Mouse (Mus musculus) neural tube, embryonic 13.5 days (tissue): ENCODE measurements around the gene Ropn1l. TPM values are rescaled to one million over a fixed set of nuclear protein-coding genes. Genes with fewer than 3 reads are reported as not detected.

Experiments used
- ATAC-seq: fragments of 200-750 bp; cut with Nextera tagmentation; 2 replicates; pipeline ENCODE4 v1.8.0; 2017; ENCODE audit warnings: low read depth, mild to moderate bottlenecking, moderate TSS enrichment, moderate library complexity
- H3K27ac ChIP-seq: fragments of 300-500 bp; sonication (generic); replicated peaks from 2 replicates; pipeline ENCODE4 v1.5.1; 2015; ENCODE audit warnings: moderate library complexity, mild to moderate bottlenecking, inconsistent platforms
- H3K27me3 ChIP-seq: fragments of 300-500 bp; sonication (generic); 2 replicates; pipeline ENCODE4 v1.6.1; 2015; ENCODE audit warnings: mild to moderate bottlenecking, inconsistent platforms
- H3K36me3 ChIP-seq: fragments of 300-500 bp; sonication (generic); 2 replicates; pipeline ENCODE4 v1.6.1; 2015; ENCODE audit warnings: mild to moderate bottlenecking, inconsistent platforms
- H3K4me1 ChIP-seq: fragments of 300-500 bp; sonication (generic); replicated peaks from 2 replicates; pipeline ENCODE4 v1.6.1; 2015; ENCODE audit warnings: inconsistent platforms
- H3K4me2 ChIP-seq: fragments of 300-500 bp; sonication (generic); 2 replicates; pipeline ENCODE4 v1.6.1; 2015; ENCODE audit warnings: inconsistent platforms, mild to moderate bottlenecking, moderate library complexity
- H3K4me3 ChIP-seq: fragments of 300-500 bp; sonication (generic); 2 replicates; pipeline ENCODE4 v1.5.1; 2015; ENCODE audit warnings: mild to moderate bottlenecking, inconsistent platforms
- H3K9ac ChIP-seq: fragments of 300-500 bp; sonication (generic); 2 replicates; pipeline ENCODE4 v1.6.1; 2015; ENCODE audit warnings: moderate library complexity, mild to moderate bottlenecking, inconsistent platforms
- H3K9me3 ChIP-seq: fragments of 300-500 bp; sonication (generic); 2 replicates; pipeline ENCODE4 v1.6.1; 2016; ENCODE audit warnings: inconsistent platforms
- WGBS: fragments of 180-500 bp; shearing (Covaris S2); methylation state at CpG from one replicate; pipeline ENCODE4 v1.1.7; 2015; 5-methylcytosine and 5-hydroxymethylcytosine counted together
- polyA plus RNA-seq: library from polyadenylated mRNA; unstranded; fragments of >200 nt; fragmentation: Nextera tagmentation; extraction: Ambion mirVana; gene quantifications from 2 replicates; pipeline ENCODE4 v1.2.1, GENCODE M21; 2015

Gene Ropn1l
- polyA plus RNA-seq, 1 experiment from 2014 or later: 1.5 TPM

- 92% methylated on average over 5 of the region's 5 CpGs for WGBS
- Histone ChIP-seq H3K4me3 (no peak overlapping the region), H3K4me2 (no peak overlapping the region), H3K9me3 (no peaks in the 10 kb centered on the region), H3K4me1 (no peaks in the 10 kb centered on the region), H3K9ac (no peak overlapping the region), H3K27me3 (no peaks in the 10 kb centered on the region), H3K27ac (no peak overlapping the region), H3K36me3 (peaks cover 83% of the 10 kb centered on the region)
- no peak for ATAC-seq
These were observed 12.8 kb upstream of the Ropn1l start for GRCm38 (mm10) chr15:31466295-31466694.

DNA sequence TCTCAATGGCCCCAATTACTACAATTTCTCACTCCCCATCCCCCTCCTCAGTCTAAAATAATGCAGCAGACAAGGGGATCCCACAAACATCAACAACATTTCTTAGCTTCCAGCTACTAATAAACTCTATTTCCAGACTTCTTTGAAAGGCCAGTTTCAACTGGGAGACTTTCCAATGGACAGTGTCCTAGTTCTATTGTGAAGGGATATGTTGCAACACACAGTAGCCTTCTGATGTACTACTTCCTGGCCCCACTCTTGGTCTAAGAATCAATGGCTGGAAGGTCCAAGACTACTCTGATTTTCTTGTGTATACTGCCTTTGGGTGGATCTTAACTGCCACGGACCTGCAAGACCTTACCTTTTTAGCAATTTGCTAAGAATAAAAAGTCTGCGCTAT, 12.3 kb upstream of the Ropn1l start:
- H3K4me3 ChIP-seq: no peak overlapping the region
- 94% methylated on average over 2 of the region's 2 CpGs for WGBS
- no peaks in the 10 kb centered on the region for H3K9me3 ChIP-seq
- peaks cover 87% of the 10 kb centered on the region for H3K36me3 ChIP-seq
- H3K27me3 ChIP-seq: no peaks in the 10 kb centered on the region
- H3K4me2 ChIP-seq: no peak overlapping the region
- no peak overlapping the region for H3K27ac ChIP-seq
- no peaks in the 10 kb centered on the region for H3K4me1 ChIP-seq
- H3K9ac ChIP-seq: no peak overlapping the region
- no peak for ATAC-seq

DNA sequence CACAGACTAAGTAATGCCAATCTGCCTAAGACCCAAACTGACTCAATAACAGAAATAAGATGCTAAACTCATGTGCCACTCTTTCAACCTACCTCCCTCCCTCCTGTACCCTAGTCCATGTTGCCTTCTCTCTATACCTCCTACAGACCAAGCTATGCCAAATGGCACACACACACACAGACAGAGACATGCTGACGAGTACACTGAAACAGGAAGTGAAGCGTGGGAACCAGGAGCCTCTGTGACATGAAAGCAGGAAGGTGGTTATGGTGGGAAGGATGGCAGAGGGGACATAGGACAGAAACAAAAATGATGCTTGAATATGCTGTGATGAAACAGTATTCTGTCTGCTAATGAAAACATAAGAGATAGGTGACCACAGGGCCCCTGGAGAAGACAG, 7.0 kb upstream of the Ropn1l start:
- WGBS: 90% methylated on average over 2 of the region's 2 CpGs
- H3K27ac ChIP-seq: no peak overlapping the region
- H3K4me3 ChIP-seq: no peak overlapping the region
- no peak overlapping the region for H3K9ac ChIP-seq
- H3K9me3 ChIP-seq: no peaks in the 10 kb centered on the region
- no peak for ATAC-seq
- H3K4me2 ChIP-seq: no peak overlapping the region
- no peaks in the 10 kb centered on the region for H3K27me3 ChIP-seq
- H3K36me3 ChIP-seq: peaks cover 85% of the 10 kb centered on the region
- no peaks in the 10 kb centered on the region for H3K4me1 ChIP-seq

- H3K4me2 ChIP-seq: no peak overlapping the region
- ATAC-seq: no peak
- no peaks in the 10 kb centered on the region for H3K27me3 ChIP-seq
- H3K9me3 ChIP-seq: no peaks in the 10 kb centered on the region
- 94% methylated on average over 7 of the region's 7 CpGs for WGBS
- peaks cover 60% of the 10 kb centered on the region for H3K36me3 ChIP-seq
- no peak overlapping the region for H3K4me3 ChIP-seq
- H3K9ac ChIP-seq: no peak overlapping the region
- no peaks in the 10 kb centered on the region for H3K4me1 ChIP-seq
- H3K27ac ChIP-seq: no peak overlapping the region
These were observed 4.5 kb upstream of the Ropn1l start for GRCm38 (mm10) chr15:31458081-31458480.

GRCm38 (mm10) chr15:31456381-31456780, 2.8 kb upstream of the Ropn1l start:
- 87% methylated on average over 5 of the region's 5 CpGs for WGBS

DNA sequence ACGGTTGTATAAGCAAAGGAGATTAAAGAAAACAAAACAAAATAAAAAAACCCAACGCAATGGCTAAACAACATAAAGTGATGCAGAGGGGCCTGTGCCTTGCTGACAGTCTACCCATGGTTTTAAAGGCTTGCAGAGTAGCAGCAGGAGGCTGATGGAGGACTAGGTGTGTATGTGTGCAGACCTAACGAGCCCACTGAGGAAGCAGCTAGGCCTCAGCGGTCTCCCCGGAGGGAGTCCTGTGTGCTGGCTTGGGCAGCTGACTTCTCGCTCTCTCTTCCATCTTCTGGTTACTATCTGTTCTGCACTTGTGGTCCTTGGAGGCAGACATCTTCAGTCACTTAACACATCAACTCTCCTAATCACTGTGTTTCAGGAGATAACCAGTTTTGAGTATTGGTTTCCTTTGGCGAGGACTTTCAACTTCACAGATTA, 1.3 kb upstream of the Ropn1l start:
- peaks cover 28% of the 10 kb centered on the region for H3K36me3 ChIP-seq
- no peaks in the 10 kb centered on the region for H3K9me3 ChIP-seq
- H3K4me2 ChIP-seq: no peak overlapping the region
- H3K9ac ChIP-seq: no peak overlapping the region
- H3K4me3 ChIP-seq: no peak overlapping the region
- H3K4me1 ChIP-seq: 0 out of 2 replicates have a peak, but pooled peaks cover 6% of the 10 kb centered on the region
- no peak overlapping the region for H3K27ac ChIP-seq
- 85% methylated on average over 7 of the region's 7 CpGs for WGBS
- H3K27me3 ChIP-seq: no peaks in the 10 kb centered on the region
- no peak for ATAC-seq

More at GRCm38 (mm10) chr15:31456381-31456780, 2.8 kb upstream of the Ropn1l start:
- no peaks in the 10 kb centered on the region for H3K27me3 ChIP-seq
- H3K9ac ChIP-seq: no peak overlapping the region
- no peak overlapping the region for H3K4me2 ChIP-seq
- H3K4me1 ChIP-seq: 0 out of 2 replicates have a peak, but pooled peaks cover 6% of the 10 kb centered on the region
- no peak overlapping the region for H3K27ac ChIP-seq
- no peak overlapping the region for H3K4me3 ChIP-seq
- H3K36me3 ChIP-seq: peaks cover 43% of the 10 kb centered on the region
- H3K9me3 ChIP-seq: no peaks in the 10 kb centered on the region
- ATAC-seq: no peak

GRCm38 (mm10) chr15:31454096-31454860, 741 bp upstream of the Ropn1l start:
- 55% methylated on average over 10 of the region's 10 CpGs for WGBS
- Histone ChIP-seq H3K9me3 (no peaks in the 10 kb centered on the region), H3K9ac (no peak overlapping the region; the same call in 1 of the 2 replicates), H3K4me2 (peak overlapping the region; percentile 73), H3K27ac (peak overlapping the region; percentile 75; the same call in 1 of the 2 replicates), H3K4me3 (peak overlapping the region; percentile 61), H3K27me3 (no peaks in the 10 kb centered on the region), H3K4me1 (0 out of 2 replicates have a peak, but pooled peaks cover 6% of the 10 kb centered on the region), H3K36me3 (peaks cover 22% of the 10 kb centered on the region)
- no peak for ATAC-seq

DNA sequence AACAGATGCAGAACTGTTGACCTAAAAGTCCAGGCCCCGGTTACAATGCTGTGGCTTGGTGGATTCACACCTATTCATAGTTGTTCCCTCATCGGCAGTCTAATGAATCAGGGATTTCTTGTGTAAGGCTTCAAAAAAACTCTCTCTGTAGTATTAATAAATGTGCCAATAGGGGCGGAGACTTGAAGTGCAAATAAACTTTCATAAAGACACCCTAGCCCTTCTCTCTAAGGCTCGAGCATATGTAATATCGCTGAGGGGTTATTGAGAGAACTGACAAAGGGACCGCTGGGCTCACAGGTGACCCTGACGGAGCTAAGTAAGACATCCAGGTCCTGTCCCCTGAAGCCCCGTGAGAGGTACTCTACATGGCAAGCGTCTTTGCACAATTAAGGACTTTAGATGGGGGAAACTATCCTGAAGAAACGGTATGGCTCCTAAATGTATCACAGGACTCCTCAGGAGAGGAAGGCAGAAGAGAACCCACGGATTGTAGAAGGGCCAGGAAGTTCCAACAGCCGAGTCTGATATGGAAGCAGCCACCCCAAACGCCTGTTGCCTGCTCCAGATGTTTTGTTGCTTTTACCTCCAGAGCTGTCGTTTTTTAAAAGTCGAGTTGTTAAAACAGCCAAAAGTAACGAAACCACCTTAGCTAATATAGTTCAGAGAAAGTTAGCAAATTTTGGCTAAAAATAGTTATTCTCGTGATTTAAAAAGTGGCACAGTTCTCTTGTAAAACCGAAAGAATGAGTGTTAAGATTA, 1.0 kb downstream of the Ropn1l start:
- Histone ChIP-seq H3K27ac (no peak overlapping the region), H3K9me3 (no peaks in the 10 kb centered on the region), H3K4me3 (peak overlapping the region; percentile 61), H3K36me3 (peaks cover 6% of the 10 kb centered on the region; the same call in 1 of the 2 replicates), H3K9ac (0 out of 2 replicates have a peak overlapping the region, but pooled peaks have one; percentile 79), H3K4me2 (peak overlapping the region; percentile 73), H3K4me1 (0 out of 2 replicates have a peak, but pooled peaks cover 6% of the 10 kb centered on the region), H3K27me3 (0 out of 2 replicates have a peak, but pooled peaks cover 3% of the 10 kb centered on the region)
- no peak for ATAC-seq
- WGBS: 55% methylated on average over 18 of the region's 18 CpGs

DNA sequence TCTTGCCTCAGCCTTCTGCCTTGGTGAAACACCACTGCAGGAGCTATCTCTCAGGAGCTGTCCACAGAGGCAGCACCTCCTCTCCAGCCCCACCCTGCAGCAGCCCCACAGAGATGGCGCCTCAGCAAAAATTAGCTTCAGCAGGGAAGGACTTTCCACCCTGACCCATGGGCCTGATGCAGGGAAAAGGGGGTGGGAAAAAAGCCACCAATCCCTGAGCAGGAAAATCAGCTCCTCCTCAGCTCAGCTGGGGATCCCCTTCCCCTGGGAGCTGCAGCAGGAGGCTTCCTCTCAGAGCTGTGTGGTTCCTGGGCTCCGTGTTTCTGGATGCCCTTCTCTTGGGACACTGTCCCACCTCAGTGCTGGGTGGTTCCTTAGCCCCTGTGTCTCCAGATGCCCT, 3.8 kb downstream of the Ropn1l start:
- no peak overlapping the region for H3K27ac ChIP-seq
- no peaks in the 10 kb centered on the region for H3K36me3 ChIP-seq
- no peak overlapping the region for H3K9ac ChIP-seq
- H3K4me3 ChIP-seq: no peak overlapping the region
- H3K4me1 ChIP-seq: 0 out of 2 replicates have a peak, but pooled peaks cover 6% of the 10 kb centered on the region
- WGBS: 10% methylated on average over 2 of the region's 2 CpGs
- 0 out of 2 replicates have a peak, but pooled peaks cover 3% of the 10 kb centered on the region for H3K27me3 ChIP-seq
- no peak for ATAC-seq
- no peaks in the 10 kb centered on the region for H3K9me3 ChIP-seq
- no peak overlapping the region for H3K4me2 ChIP-seq

DNA sequence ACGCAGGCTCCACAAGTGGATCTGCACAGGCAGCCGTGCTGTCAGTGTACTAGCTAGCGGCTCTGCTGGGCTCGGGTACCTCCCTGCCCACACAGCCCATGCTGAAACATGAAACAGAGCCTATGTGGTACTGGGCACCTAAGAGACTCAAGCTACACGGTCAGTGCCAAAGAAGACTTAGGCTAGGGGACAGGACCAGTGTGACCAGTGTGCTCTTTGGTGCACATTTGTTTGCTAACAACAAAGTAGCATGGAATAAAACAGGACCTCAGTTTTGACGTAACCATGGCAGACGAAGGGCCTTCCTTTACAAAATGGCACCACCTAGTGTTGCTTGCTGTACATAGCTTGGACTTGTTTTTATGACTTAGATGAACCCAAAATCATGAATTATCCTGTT, 6.4 kb downstream of the Ropn1l start:
- no peaks in the 10 kb centered on the region for H3K36me3 ChIP-seq
- ATAC-seq: peak; percentile 63
- H3K27ac ChIP-seq: no peak overlapping the region
- no peak overlapping the region for H3K4me2 ChIP-seq
- H3K9me3 ChIP-seq: no peaks in the 10 kb centered on the region
- no peak overlapping the region for H3K9ac ChIP-seq
- 0 out of 2 replicates have a peak, but pooled peaks cover 3% of the 10 kb centered on the region for H3K27me3 ChIP-seq
- no peak overlapping the region for H3K4me3 ChIP-seq
- WGBS: 51% methylated on average over 7 of the region's 7 CpGs
- no peaks in the 10 kb centered on the region for H3K4me1 ChIP-seq

DNA sequence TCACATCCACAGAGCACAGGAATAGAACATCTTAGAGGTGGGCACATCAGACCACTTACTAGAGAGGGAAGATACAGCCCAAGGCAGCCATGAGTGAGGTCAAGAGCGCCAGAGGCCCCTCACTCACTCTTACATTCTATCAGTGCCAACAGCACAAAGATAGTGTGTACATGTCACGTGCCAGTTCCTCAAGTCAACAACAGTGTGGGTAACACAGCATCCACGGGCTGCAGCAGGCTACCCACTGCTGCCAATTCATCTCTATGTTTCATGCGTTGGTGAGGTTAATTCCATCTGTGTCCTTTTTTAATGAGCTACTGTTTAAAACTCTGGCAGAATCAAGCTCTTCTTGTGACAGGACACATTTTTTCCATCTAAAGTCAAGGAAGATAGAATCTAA, 10.8 kb downstream of the Ropn1l start:
- no peak for ATAC-seq

DNA sequence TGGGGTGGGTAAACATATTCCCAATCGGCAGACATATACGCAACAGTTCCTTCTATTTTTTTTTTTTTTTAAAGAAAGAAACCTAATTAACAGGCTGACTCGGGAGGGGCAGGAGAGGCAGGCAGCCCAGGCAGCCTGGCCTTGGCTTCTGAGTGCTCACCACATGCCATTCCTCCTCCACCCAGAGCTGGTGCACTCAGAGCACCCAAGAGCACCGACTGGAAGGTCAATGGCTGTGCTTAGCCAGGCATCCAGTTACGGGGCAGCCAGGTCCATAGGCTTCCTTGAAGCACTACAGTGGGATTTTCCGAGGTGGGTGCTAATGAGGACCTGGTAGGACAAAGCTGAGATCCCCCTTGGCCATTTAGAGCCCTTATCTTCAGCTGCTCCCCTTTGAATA, 11.5 kb downstream of the Ropn1l start:
- Histone ChIP-seq H3K4me2 (no peak overlapping the region), H3K36me3 (no peaks in the 10 kb centered on the region), H3K27ac (no peak overlapping the region), H3K9ac (no peak overlapping the region), H3K4me3 (no peak overlapping the region), H3K27me3 (no peaks in the 10 kb centered on the region), H3K4me1 (no peaks in the 10 kb centered on the region), H3K9me3 (no peaks in the 10 kb centered on the region)
- ATAC-seq: no peak
- WGBS: 81% methylated on average over 6 of the region's 6 CpGs

More for the DNA sequence above, 10.8 kb downstream of the Ropn1l start:
- Histone ChIP-seq H3K9me3 (no peaks in the 10 kb centered on the region), H3K4me1 (no peaks in the 10 kb centered on the region), H3K36me3 (no peaks in the 10 kb centered on the region), H3K4me2 (no peak overlapping the region), H3K27ac (no peak overlapping the region), H3K27me3 (no peaks in the 10 kb centered on the region), H3K9ac (no peak overlapping the region), H3K4me3 (no peak overlapping the region)
- 85% methylated on average over 4 of the region's 4 CpGs for WGBS
